Comparison of ENCODE assay signal across 9 mouse cellular contexts in the genomic region with DNA sequence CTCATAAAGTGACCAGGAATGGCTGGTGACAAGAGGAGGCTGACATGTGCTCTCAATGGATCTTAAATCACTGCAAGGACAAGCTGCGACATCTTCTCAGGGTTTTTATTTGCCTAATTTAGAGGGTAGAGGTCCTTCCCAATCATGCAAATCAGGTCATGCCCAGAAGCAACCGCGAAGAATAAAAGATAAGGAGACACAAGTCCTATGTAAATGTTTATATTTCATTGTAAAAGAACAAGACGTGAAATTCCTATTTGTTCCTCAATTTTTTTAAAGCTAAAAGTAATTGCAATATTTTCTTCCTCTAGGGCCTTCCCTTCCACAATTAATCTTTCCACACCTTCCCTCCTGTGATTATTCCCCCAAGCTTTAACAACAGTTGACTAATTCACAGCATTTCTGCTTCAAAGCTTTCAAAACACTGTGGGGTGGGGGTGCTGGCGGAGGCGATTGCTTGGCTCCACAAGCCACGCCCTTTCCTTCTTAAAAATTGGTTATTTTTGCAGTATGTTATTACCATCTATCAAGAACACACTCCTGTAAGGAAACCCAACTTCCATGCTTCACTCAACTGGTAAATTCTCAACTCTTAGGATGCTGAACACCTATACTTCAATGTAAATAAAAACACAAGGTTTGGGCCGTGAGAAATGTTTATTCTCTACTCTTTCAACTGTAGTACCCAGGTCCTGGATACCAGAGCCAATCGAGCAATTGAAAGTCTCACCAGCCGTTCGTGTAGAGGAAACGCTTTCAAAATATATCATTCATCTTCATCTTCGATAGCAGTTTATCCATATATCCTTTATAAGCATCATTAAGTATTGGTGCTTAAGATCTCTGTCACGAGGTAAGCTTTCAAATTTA. TPM values are rescaled to one million over a fixed set of nuclear protein-coding genes. Genes with fewer than 3 reads are reported as not detected.
DNase-seq lines count a peak whose midpoint lies in the region; ATAC-seq and TF ChIP-seq lines count a peak whose summit lies in the region.
"Had no signal": no experiment of that assay in that cellular context is flagged by ENCODE, and none has a peak within 500 bp of the region (broad histone marks: within the 10 kb centered on the region; RNA-seq: fewer than 3 reads in every experiment).

No protein-coding gene starts in this region.

- H3K27ac ChIP-seq in thymus, adult 2 months (ENCODE audit: control insufficient read depth, insufficient read depth, low read length) = no peak overlapping the region
- 0 out of 2 replicates have a peak overlapping the region, but pooled peaks have one; percentile 100 for H3K27ac ChIP-seq in limb, embryonic 10.5 days
- peak overlapping the region; percentile 97 for H3K27ac ChIP-seq in midbrain, embryonic 16.5 days (ENCODE audit: low read length)

- ATAC-seq in erythroblast, adult 5-6 weeks (replicated peaks; ENCODE audit: low FRiP score, poor library complexity, severe bottlenecking) = 0 out of 2 replicates have a peak, but pooled peaks have one; percentile 37
- ATAC-seq in midbrain, embryonic 16.5 days = no peak

- TF ChIP-seq POLR2A in thymus, adult 2 months (IDR thresholded peaks at IDR 0.05; ENCODE audit: control insufficient read depth, extremely low read depth, insufficient read depth, low read length, poor library complexity) = no peak

- no peak overlapping the region for H3K4me3 ChIP-seq in thymus, adult 2 months (ENCODE audit: control insufficient read depth, insufficient read depth, low read length)
- H3K4me3 ChIP-seq in limb, embryonic 10.5 days = peak overlapping the region; percentile 94
- peak overlapping the region; percentile 60 for H3K4me3 ChIP-seq in midbrain, embryonic 16.5 days (ENCODE audit: low read depth, low read length)

- H3K9me3 ChIP-seq in limb, embryonic 10.5 days (replicated peaks) = no peaks in the 10 kb centered on the region
- no peaks in the 10 kb centered on the region for H3K9me3 ChIP-seq in midbrain, embryonic 16.5 days (replicated peaks; ENCODE audit: control insufficient read depth, low read length, poor library complexity, severe bottlenecking)

- H3K36me3 ChIP-seq in thymus, adult 2 months (ENCODE audit: control insufficient read depth, insufficient read depth, low read length) = no peaks in the 10 kb centered on the region
- peaks cover 8% of the 10 kb centered on the region for H3K36me3 ChIP-seq in limb, embryonic 10.5 days
- no peaks in the 10 kb centered on the region for H3K36me3 ChIP-seq in midbrain, embryonic 16.5 days (ENCODE audit: control insufficient read depth, insufficient read depth, low read length)

- peaks cover 8% of the 10 kb centered on the region for H3K4me1 ChIP-seq in thymus, adult 2 months (replicated peaks; ENCODE audit: control insufficient read depth, insufficient read depth, low read length)
- peaks cover 29% of the 10 kb centered on the region for H3K4me1 ChIP-seq in limb, embryonic 10.5 days
- H3K4me1 ChIP-seq in midbrain, embryonic 16.5 days (ENCODE audit: control insufficient read depth, insufficient read depth, low read length) = peaks cover 28% of the 10 kb centered on the region

- 21% methylated on average over 14 of the region's 14 CpGs for WGBS in thymus, adult 2 months
- WGBS in limb, embryonic 10.5 days = 13% methylated on average over 14 of the region's 14 CpGs
- 14% methylated on average over 14 of the region's 14 CpGs for WGBS in midbrain, embryonic 16.5 days

- H3K9ac ChIP-seq in midbrain, embryonic 16.5 days (ENCODE audit: low read depth, low read length) = no peak overlapping the region

- H3K27me3 ChIP-seq in thymus, adult 2 months (ENCODE audit: control insufficient read depth, insufficient read depth, low read length) = no peaks in the 10 kb centered on the region
- no peaks in the 10 kb centered on the region for H3K27me3 ChIP-seq in limb, embryonic 10.5 days (ENCODE audit: low read depth, poor library complexity, severe bottlenecking)
- no peaks in the 10 kb centered on the region for H3K27me3 ChIP-seq in midbrain, embryonic 16.5 days (ENCODE audit: control insufficient read depth, insufficient read depth, low read depth, low read length)

- no peak for TF ChIP-seq CTCF in thymus, adult 2 months (IDR thresholded peaks at IDR 0.05; ENCODE audit: borderline replicate concordance, control insufficient read depth, extremely low read depth, insufficient read depth, low read length, poor library complexity)

- peak overlapping the region; percentile 98 for H3K4me2 ChIP-seq in midbrain, embryonic 16.5 days (ENCODE audit: low read length)

- DNase-seq in thymus, postnatal 14 days = peak; percentile 22
- DNase-seq in thymus, adult 2 months = no peak
- no peak for DNase-seq in limb, embryonic 10.5 days (ENCODE audit: low spot score)
- no peak for DNase-seq in ovary, postnatal 14 days (ENCODE audit: low spot score)
- DNase-seq in ovary, postnatal 10 days (ENCODE audit: low spot score) = no peak
- DNase-seq in thymus, postnatal 10 days (ENCODE audit: low spot score in 2 of 2) = no peak

RNA-seq across cellular contexts. Expression of a gene that starts 1.4 kb away (rescaled TPM):
- polyA plus RNA-seq in thymus, adult 2 months (2012; rRNA removed) = 63.1 and 64.8 TPM in 2 replicates
- 325 and 552 TPM in 2 replicates for total RNA-seq in erythroblast, adult 5-6 weeks (2015; ENCODE audit: low replicate concordance)
- 230 and 255 TPM in 2 replicates for total RNA-seq in erythroblast, adult 5-6 weeks (2017; ENCODE audit: low replicate concordance)
- polyA plus RNA-seq in limb, embryonic 10.5 days (2016; fragmentation: Nextera tagmentation; extraction: Ambion mirVana) = 11.6 and 14.0 TPM in 2 replicates
- 5.3 and 8.5 TPM in 2 replicates for polyA plus RNA-seq in midbrain, embryonic 16.5 days (2015; fragmentation: Nextera tagmentation; extraction: Ambion mirVana)

RNA-seq across cellular contexts. Expression of a gene that starts 30.4 kb away (rescaled TPM):
- polyA plus RNA-seq in thymus, adult 2 months (2012; rRNA removed) = 5.9 and 8.2 TPM in 2 replicates
- total RNA-seq in erythroblast, adult 5-6 weeks (2015; ENCODE audit: low replicate concordance) = 4.6 and 9.8 TPM in 2 replicates
- total RNA-seq in erythroblast, adult 5-6 weeks (2017; ENCODE audit: low replicate concordance) = 2.9 and 11.3 TPM in 2 replicates
- 8.2 and 8.6 TPM in 2 replicates for polyA plus RNA-seq in limb, embryonic 10.5 days (2016; fragmentation: Nextera tagmentation; extraction: Ambion mirVana)
- 0.82 and 0.85 TPM in 2 replicates for polyA plus RNA-seq in midbrain, embryonic 16.5 days (2015; fragmentation: Nextera tagmentation; extraction: Ambion mirVana)

RNA-seq across cellular contexts. Expression of a gene that starts 58.7 kb away (rescaled TPM):
- polyA plus RNA-seq in thymus, adult 2 months (2012; rRNA removed) = 0.17 and 0.26 TPM in 2 replicates
- total RNA-seq in erythroblast, adult 5-6 weeks (2015; ENCODE audit: low replicate concordance) = 0.19 TPM in 1 of 2 replicates, not detected in the other
- total RNA-seq in erythroblast, adult 5-6 weeks (2017; ENCODE audit: low replicate concordance) = 0.68 TPM in 1 of 2 replicates, not detected in the other
- polyA plus RNA-seq in limb, embryonic 10.5 days (2016; fragmentation: Nextera tagmentation; extraction: Ambion mirVana) = 0.03 and 0.04 TPM in 2 replicates
- polyA plus RNA-seq in midbrain, embryonic 16.5 days (2015; fragmentation: Nextera tagmentation; extraction: Ambion mirVana) = 0.06 TPM in 1 of 2 replicates, not detected in the other
- total RNA-seq: common myeloid progenitor, adult 5-6 weeks had no signal
